Mouse (Mus musculus) cerebellum, postnatal 36 days (tissue): ENCODE results near the gene Slco4c1.

Experiments
- DNase-seq, 2 experiments: peaks; one replicate each; pipeline ENCODE4 v3.0.0; 2021 to 2022; ENCODE audit warnings: mixed read lengths in 2 of 2

Gene Slco4c1

GRCm38 (mm10) chr1:96768264-96768663, 103.7 kb downstream of the Slco4c1 start:
- DNase-seq, result no peak

GRCm38 (mm10) chr1:96766535-96766934, 105.4 kb downstream of the Slco4c1 start:
- DNase-seq, result no peak
